Mouse (Mus musculus): ENCODE measurements at regions not wholly inside any gene's neighbourhood (a gene's known extent, or its start where the extent isn't known, plus 50 kb on each side); places are given as distances from the start of the nearest gene placed in this dataset.

- intact Hi-C loops (cut with DNase I), result no loop called here
These were observed 105.8 kb upstream of the Sgk1 start for GRCm38 (mm10) chr10:21775911-21776761.

- intact Hi-C loops (cut with DNase I), result no loop called here
These were observed 105.3 kb upstream of the Sgk1 start for GRCm38 (mm10) chr10:21776762-21777080.

- intact Hi-C loops (cut with DNase I), result no loop called here
These were observed 104.9 kb upstream of the Sgk1 start for GRCm38 (mm10) chr10:21777103-21777502.

- intact Hi-C loops (cut with DNase I), result no loop called here
These were observed 98.5 kb upstream of the Sgk1 start for GRCm38 (mm10) chr10:21783478-21783877.

- intact Hi-C loops (cut with DNase I), result no loop called here
These were observed 96.9 kb upstream of the Sgk1 start for GRCm38 (mm10) chr10:21785110-21785509.

- intact Hi-C loops (cut with DNase I), result no loop called here
These were observed 96.2 kb upstream of the Sgk1 start for GRCm38 (mm10) chr10:21785785-21786184.

- intact Hi-C loops (cut with DNase I), result no loop called here
These were observed 92.0 kb upstream of the Sgk1 start for GRCm38 (mm10) chr10:21789847-21790530.

GRCm38 (mm10) chr10:21790991-21791390 lies 91.0 kb upstream of the Sgk1 start:
- intact Hi-C loops (cut with DNase I), result no loop called here

GRCm38 (mm10) chr10:21792431-21792830 lies 89.6 kb upstream of the Sgk1 start:
- intact Hi-C loops (cut with DNase I), result no loop called here

- intact Hi-C loops (cut with DNase I), result no loop called here
These were observed 88.3 kb upstream of the Sgk1 start for GRCm38 (mm10) chr10:21793641-21794040.

- intact Hi-C loops (cut with DNase I), result no loop called here
These were observed 85.6 kb upstream of the Sgk1 start for GRCm38 (mm10) chr10:21796386-21796785.

GRCm38 (mm10) chr10:21798103-21798502 lies 83.9 kb upstream of the Sgk1 start:
- intact Hi-C loops (cut with DNase I), result no loop called here

GRCm38 (mm10) chr10:21801556-21801955 lies 80.4 kb upstream of the Sgk1 start:
- intact Hi-C loops (cut with DNase I), result no loop called here

- intact Hi-C loops (cut with DNase I), result no loop called here
These were observed 78.8 kb upstream of the Sgk1 start for GRCm38 (mm10) chr10:21803184-21803583.

GRCm38 (mm10) chr10:21804761-21805160 lies 77.2 kb upstream of the Sgk1 start:
- intact Hi-C loops (cut with DNase I), result no loop called here

GRCm38 (mm10) chr10:21805606-21806005 lies 76.4 kb upstream of the Sgk1 start:
- intact Hi-C loops (cut with DNase I), result no loop called here

- intact Hi-C loops (cut with DNase I), result no loop called here
These were observed 75.3 kb upstream of the Sgk1 start for GRCm38 (mm10) chr10:21806716-21807115.

- intact Hi-C loops (cut with DNase I), result no loop called here
These were observed 62.3 kb upstream of the Sgk1 start for GRCm38 (mm10) chr10:21819686-21820085.

- intact Hi-C loops (cut with DNase I), result no loop called here
These were observed 60.6 kb upstream of the Sgk1 start for GRCm38 (mm10) chr10:21821421-21821820.

GRCm38 (mm10) chr10:21824418-21825025 lies 57.5 kb upstream of the Sgk1 start:
- intact Hi-C loops (cut with DNase I), result no loop called here

- intact Hi-C loops (cut with DNase I), result no loop called here
These were observed 55.0 kb upstream of the Sgk1 start for GRCm38 (mm10) chr10:21826793-21827504.

- intact Hi-C loops (cut with DNase I), result no loop called here
These were observed 54.5 kb upstream of the Sgk1 start for GRCm38 (mm10) chr10:21827505-21827844.
